Mouse (Mus musculus) limb, embryonic 10.5 days (tissue): ENCODE data around the gene Dph3. TPM values are rescaled to one million over a fixed set of nuclear protein-coding genes. Genes with fewer than 3 reads are reported as not detected.
"Not testable (repeated sequence)": the region's sequence is repeated elsewhere in the genome, so short reads cannot be mapped to it uniquely, and the experiment has no call there.

Source experiments
- DNase-seq: peaks from one replicate; pipeline ENCODE4 v3.0.0-alpha.2; 2017; ENCODE audit warnings: low spot score
- H3K27ac ChIP-seq: fragments of 300-500 bp; sonication (generic); 2 replicates; pipeline ENCODE4 v1.5.1; 2016; ENCODE audit warnings: mild to moderate bottlenecking
- H3K27me3 ChIP-seq: fragments of 300-500 bp; sonication (generic); 2 replicates; pipeline ENCODE4 v1.6.1; 2016; ENCODE audit warnings: low read depth, mild to moderate bottlenecking; ENCODE audit not compliant: poor library complexity, severe bottlenecking
- H3K36me3 ChIP-seq: fragments of 300-500 bp; sonication (generic); 2 replicates; pipeline ENCODE4 v1.6.1; 2016; ENCODE audit warnings: mild to moderate bottlenecking, moderate library complexity
- H3K4me1 ChIP-seq: fragments of 300-500 bp; sonication (generic); 2 replicates; pipeline ENCODE4 v1.6.1; 2016
- H3K4me3 ChIP-seq: fragments of 300-500 bp; sonication (generic); 2 replicates; pipeline ENCODE4 v1.5.1; 2016; ENCODE audit warnings: mild to moderate bottlenecking, moderate library complexity
- H3K9me3 ChIP-seq: fragments of 300-500 bp; sonication (generic); replicated peaks from 2 replicates; pipeline ENCODE4 v1.6.1; 2016; ENCODE audit warnings: mild to moderate bottlenecking
- WGBS: fragments of 180-500 bp; shearing (Covaris S2); methylation state at CpG from one replicate; pipeline ENCODE4 v1.1.7; 2016; 5-methylcytosine and 5-hydroxymethylcytosine counted together
- polyA plus RNA-seq: library from polyadenylated mRNA; unstranded; fragments of >200 nt; fragmentation: Nextera tagmentation; extraction: Ambion mirVana; gene quantifications from 2 replicates; pipeline ENCODE4 v1.2.1, GENCODE M21; 2016

Gene Dph3
- polyA plus RNA-seq, 1 experiment from 2014 or later = 81.4 TPM

GRCm38 (mm10) chr14:32097691-32098090, 12.2 kb upstream of the Dph3 start:
- H3K4me1 ChIP-seq = no peaks in the 10 kb centered on the region
- no peaks in the 10 kb centered on the region for H3K27me3 ChIP-seq
- H3K4me3 ChIP-seq = no peak overlapping the region
- no peak overlapping the region for H3K27ac ChIP-seq
- no peak for DNase-seq
- no peaks in the 10 kb centered on the region for H3K9me3 ChIP-seq
- peaks cover 93% of the 10 kb centered on the region for H3K36me3 ChIP-seq
- 92% methylated on average over 7 of the region's 7 CpGs for WGBS

- no peak overlapping the region for H3K27ac ChIP-seq
- H3K36me3 ChIP-seq = peaks cover 91% of the 10 kb centered on the region
- no peaks in the 10 kb centered on the region for H3K27me3 ChIP-seq
- no peak overlapping the region for H3K4me3 ChIP-seq
- 83% methylated on average over 5 of the region's 5 CpGs for WGBS
- no peaks in the 10 kb centered on the region for H3K9me3 ChIP-seq
- no peak for DNase-seq
- H3K4me1 ChIP-seq = peaks cover 8% of the 10 kb centered on the region
Measured at GRCm38 (mm10) chr14:32096740-32097139, 11.2 kb upstream of the Dph3 start.

GRCm38 (mm10) chr14:32095646-32096045, 10.1 kb upstream of the Dph3 start:
- DNase-seq = no peak
- Histone ChIP-seq H3K36me3 (peaks cover 84% of the 10 kb centered on the region), H3K27me3 (no peaks in the 10 kb centered on the region), H3K4me1 (peaks cover 19% of the 10 kb centered on the region), H3K27ac (no peak overlapping the region), H3K4me3 (no peak overlapping the region), H3K9me3 (no peaks in the 10 kb centered on the region)
- WGBS = 92% methylated on average over 5 of the region's 5 CpGs

- WGBS = 90% methylated on average over 11 of the region's 11 CpGs
- Histone ChIP-seq H3K36me3 (peaks cover 64% of the 10 kb centered on the region), H3K9me3 (no peaks in the 10 kb centered on the region), H3K4me3 (no peak overlapping the region), H3K27me3 (no peaks in the 10 kb centered on the region), H3K27ac (no peak overlapping the region), H3K4me1 (peaks cover 32% of the 10 kb centered on the region)
- no peak for DNase-seq
Measured at GRCm38 (mm10) chr14:32093500-32094117, 8.1 kb upstream of the Dph3 start.

GRCm38 (mm10) chr14:32093018-32093417, 7.5 kb upstream of the Dph3 start:
- Histone ChIP-seq H3K36me3 (peaks cover 58% of the 10 kb centered on the region), H3K9me3 (no peaks in the 10 kb centered on the region), H3K27ac (no peak overlapping the region), H3K4me1 (peaks cover 32% of the 10 kb centered on the region), H3K27me3 (no peaks in the 10 kb centered on the region), H3K4me3 (no peak overlapping the region)
- DNase-seq = no peak
- 70% methylated on average over 1 of the region's 1 CpGs for WGBS

- peak overlapping the region; percentile 61; the same call in 1 of the 2 replicates for H3K27ac ChIP-seq
- no peaks in the 10 kb centered on the region for H3K27me3 ChIP-seq
- no peaks in the 10 kb centered on the region for H3K9me3 ChIP-seq
- H3K36me3 ChIP-seq = peaks cover 45% of the 10 kb centered on the region
- no peak for DNase-seq
- no peak overlapping the region for H3K4me3 ChIP-seq
- WGBS = 73% methylated on average over 4 of the region's 4 CpGs
- peaks cover 34% of the 10 kb centered on the region for H3K4me1 ChIP-seq
Measured at GRCm38 (mm10) chr14:32091704-32092103, 6.2 kb upstream of the Dph3 start.

GRCm38 (mm10) chr14:32091124-32091523, 5.6 kb upstream of the Dph3 start:
- peak overlapping the region; percentile 61; the same call in 1 of the 2 replicates for H3K27ac ChIP-seq
- no peaks in the 10 kb centered on the region for H3K27me3 ChIP-seq
- H3K9me3 ChIP-seq = no peaks in the 10 kb centered on the region
- peaks cover 39% of the 10 kb centered on the region for H3K36me3 ChIP-seq
- 37% methylated on average over 4 of the region's 4 CpGs for WGBS
- H3K4me1 ChIP-seq = peaks cover 39% of the 10 kb centered on the region
- peak; percentile 50 for DNase-seq
- H3K4me3 ChIP-seq = no peak overlapping the region

- 93% methylated on average over 7 of the region's 7 CpGs for WGBS
- not testable (repeated sequence) for H3K27ac ChIP-seq, H3K27me3 ChIP-seq, DNase-seq, H3K4me3 ChIP-seq, H3K9me3 ChIP-seq
- Histone ChIP-seq H3K36me3 (peaks cover 14% of the 10 kb centered on the region), H3K4me1 (peaks cover 49% of the 10 kb centered on the region)
Measured at GRCm38 (mm10) chr14:32087584-32088248, 2.2 kb upstream of the Dph3 start.

- Histone ChIP-seq H3K4me3 (peak overlapping the region; percentile 63), H3K27ac (peak overlapping the region; percentile 85), H3K27me3 (no peaks in the 10 kb centered on the region), H3K4me1 (peaks cover 36% of the 10 kb centered on the region), H3K36me3 (peaks cover 23% of the 10 kb centered on the region), H3K9me3 (no peaks in the 10 kb centered on the region)
- WGBS = 36% methylated on average over 8 of the region's 8 CpGs
- no peak for DNase-seq
Measured at GRCm38 (mm10) chr14:32086226-32086625, 697 bp upstream of the Dph3 start.

GRCm38 (mm10) chr14:32084761-32085485, 606 bp downstream of the Dph3 start, which contains the start of gene Oxnad1:
TSS of gene Oxnad1 (plus strand) at chr14:32085374.
- DNase-seq = no peak
- H3K4me3 ChIP-seq = peak within 1 kb of the TSS; percentile 63
- H3K36me3 ChIP-seq = peaks cover 29% of the 10 kb centered on the region
- peak within 1 kb of the TSS; percentile 85 for H3K27ac ChIP-seq
- peaks cover 23% of the 10 kb centered on the region for H3K4me1 ChIP-seq
- H3K9me3 ChIP-seq = no peaks in the 10 kb centered on the region
- 2% methylated on average over 22 of the region's 22 CpGs for WGBS
- no peaks in the 10 kb centered on the region for H3K27me3 ChIP-seq

GRCm38 (mm10) chr14:32083466-32083865, 2.1 kb downstream of the Dph3 start:
- Histone ChIP-seq H3K27ac (no peak overlapping the region), H3K4me1 (peaks cover 18% of the 10 kb centered on the region), H3K9me3 (no peaks in the 10 kb centered on the region), H3K36me3 (peaks cover 33% of the 10 kb centered on the region), H3K4me3 (no peak overlapping the region), H3K27me3 (no peaks in the 10 kb centered on the region)
- no peak for DNase-seq
- 96% methylated on average over 2 of the region's 2 CpGs for WGBS

- peaks cover 18% of the 10 kb centered on the region for H3K4me1 ChIP-seq
- no peaks in the 10 kb centered on the region for H3K9me3 ChIP-seq
- no peak overlapping the region for H3K4me3 ChIP-seq
- H3K27me3 ChIP-seq = no peaks in the 10 kb centered on the region
- no peak overlapping the region for H3K27ac ChIP-seq
- 93% methylated on average over 6 of the region's 6 CpGs for WGBS
- H3K36me3 ChIP-seq = peaks cover 33% of the 10 kb centered on the region
- DNase-seq = no peak
Measured at GRCm38 (mm10) chr14:32082891-32083290, 2.6 kb downstream of the Dph3 start.

GRCm38 (mm10) chr14:32081026-32081425, 4.5 kb downstream of the Dph3 start:
- DNase-seq = no peak
- 87% methylated on average over 10 of the region's 10 CpGs for WGBS
- Histone ChIP-seq H3K27ac (no peak overlapping the region), H3K27me3 (no peaks in the 10 kb centered on the region), H3K36me3 (peaks cover 33% of the 10 kb centered on the region), H3K9me3 (no peaks in the 10 kb centered on the region), H3K4me1 (peaks cover 9% of the 10 kb centered on the region), H3K4me3 (no peak overlapping the region)
